Mouse (Mus musculus): ENCODE measurements around the gene Btbd8.

Btbd8 gene

GRCm38 (mm10) chr5:107449620-107450019 is 11.8 kb downstream of the Btbd8 start:
- no peak for DNase-seq (ENCODE audit: low spot score in 2 of 2)

- DNase-seq (ENCODE audit: low spot score in 2 of 2) = no peak
These were observed 12.5 kb downstream of the Btbd8 start for GRCm38 (mm10) chr5:107450299-107450698.

GRCm38 (mm10) chr5:107462147-107463076 is 24.6 kb downstream of the Btbd8 start:
- no peak for DNase-seq (ENCODE audit: low spot score in 2 of 2)

GRCm38 (mm10) chr5:107466501-107466900 is 28.7 kb downstream of the Btbd8 start:
- no peak for DNase-seq (ENCODE audit: low spot score in 2 of 2)

- no peak for DNase-seq (ENCODE audit: low spot score in 2 of 2)
These were observed 29.3 kb downstream of the Btbd8 start for GRCm38 (mm10) chr5:107467098-107467497.

GRCm38 (mm10) chr5:107470600-107471329 is 33.0 kb downstream of the Btbd8 start:
- DNase-seq (ENCODE audit: low spot score in 2 of 2) = no peak

- DNase-seq (ENCODE audit: low spot score in 2 of 2) = no peak
These were observed 42.4 kb downstream of the Btbd8 start for GRCm38 (mm10) chr5:107480194-107480593.

- no peak for DNase-seq (ENCODE audit: low spot score in 2 of 2)
These were observed 51.2 kb downstream of the Btbd8 start for GRCm38 (mm10) chr5:107488996-107489395.

GRCm38 (mm10) chr5:107491036-107491435 is 53.2 kb downstream of the Btbd8 start:
- no peak for DNase-seq (ENCODE audit: low spot score in 2 of 2)

GRCm38 (mm10) chr5:107492471-107492870 is 54.7 kb downstream of the Btbd8 start:
- DNase-seq (ENCODE audit: low spot score in 2 of 2) = no peak

- DNase-seq (ENCODE audit: low spot score in 2 of 2) = no peak
These were observed 57.0 kb downstream of the Btbd8 start for GRCm38 (mm10) chr5:107494759-107495158.

GRCm38 (mm10) chr5:107496047-107496446 is 58.2 kb downstream of the Btbd8 start:
- DNase-seq (ENCODE audit: low spot score in 2 of 2) = no peak

- no peak for DNase-seq (ENCODE audit: low spot score in 2 of 2)
These were observed 60.0 kb downstream of the Btbd8 start for GRCm38 (mm10) chr5:107497519-107498501.

GRCm38 (mm10) chr5:107498806-107499310 is 61.1 kb downstream of the Btbd8 start:
- DNase-seq (ENCODE audit: low spot score in 2 of 2) = no peak

- DNase-seq (ENCODE audit: low spot score in 2 of 2) = no peak
These were observed 62.2 kb downstream of the Btbd8 start for GRCm38 (mm10) chr5:107499891-107500535.

GRCm38 (mm10) chr5:107500741-107501140 is 62.9 kb downstream of the Btbd8 start:
- DNase-seq (ENCODE audit: low spot score in 2 of 2) = no peak

GRCm38 (mm10) chr5:107507321-107507720 is 69.5 kb downstream of the Btbd8 start, which contains the start of gene Gm42669:
Gene Gm42669, plus strand, starts transcription at chr5:107507621.
- DNase-seq (ENCODE audit: low spot score in 2 of 2) = no peak

GRCm38 (mm10) chr5:107510503-107510902 is 72.7 kb downstream of the Btbd8 start:
- DNase-seq (ENCODE audit: low spot score in 2 of 2) = no peak

GRCm38 (mm10) chr5:107511326-107511725 is 73.5 kb downstream of the Btbd8 start:
- no peak for DNase-seq (ENCODE audit: low spot score in 2 of 2)

- peak in 1 of 2 experiments; percentile 15 for DNase-seq (ENCODE audit: low spot score in 2 of 2)
These were observed 75.8 kb downstream of the Btbd8 start for GRCm38 (mm10) chr5:107513583-107513982.

- no peak for DNase-seq (ENCODE audit: low spot score in 2 of 2)
These were observed 77.7 kb downstream of the Btbd8 start for GRCm38 (mm10) chr5:107515453-107515852.

Data from urinary bladder, adult 18-20 months (tissue).